Mouse (Mus musculus): ENCODE measurements around the gene Slc13a5.

DNA sequence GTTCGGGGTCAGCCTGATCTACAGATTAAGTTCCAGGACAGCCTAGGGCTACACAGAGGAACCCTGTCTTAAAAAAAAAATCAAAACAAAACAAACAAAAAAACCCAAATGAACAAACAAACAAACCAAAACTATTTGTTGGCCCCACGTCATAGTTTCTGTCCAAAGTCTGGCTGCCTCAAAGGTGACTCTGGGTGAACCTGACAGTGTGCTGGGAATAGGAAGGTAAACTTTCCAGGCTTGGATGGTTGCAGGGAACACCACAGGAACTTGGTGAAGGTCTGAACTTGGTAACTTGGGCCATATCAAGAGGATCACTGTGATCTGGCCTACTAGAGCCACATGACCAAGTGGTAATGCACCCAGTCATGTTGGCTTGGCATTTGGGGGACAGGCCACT, 10.6 kb downstream of the Slc13a5 start:
- TF ChIP-seq CTCF (IDR thresholded peaks at IDR 0.05; ENCODE audit: control insufficient read depth, insufficient read depth, insufficient read length) (no peak), CEBPB (IDR thresholded peaks at IDR 0.05; ENCODE audit: low read depth) (no peak), USF1 (IDR thresholded peaks at IDR 0.05; ENCODE audit: low read depth) (no peak)

Measured in C2C12 (cell line).